Mouse (Mus musculus) olfactory bulb, adult 2 months (tissue): ENCODE results near the gene Fbn1.

ENCODE experiments used
- CTCF ChIP-seq: fragments of 200-500 bp; IDR thresholded peaks from 2 replicates; pipeline ENCODE4 v1.5.1; 2012; ENCODE audit warnings: low read depth, mild to moderate bottlenecking, low read length, moderate library complexity; ENCODE audit not compliant: insufficient read depth
- POLR2A ChIP-seq: fragments of 200-500 bp; IDR thresholded peaks from 2 replicates; pipeline ENCODE4 v1.6.1; 2012; ENCODE audit warnings: mild to moderate bottlenecking, low read depth, low read length, moderate library complexity; ENCODE audit not compliant: insufficient read depth

- TF ChIP-seq POLR2A, result no peak
- no peak for TF ChIP-seq CTCF
Measured at GRCm38 (mm10) chr2:125334163-125334562, 173.6 kb downstream of the Fbn1 start.
